Mouse (Mus musculus) olfactory bulb, adult 2 months (tissue): ENCODE measurements around the gene Arhgef33.

ENCODE experiments used
- CTCF ChIP-seq: fragments of 200-500 bp; IDR thresholded peaks from 2 replicates; pipeline ENCODE4 v1.5.1; 2012; ENCODE audit warnings: low read depth, mild to moderate bottlenecking, low read length, moderate library complexity; ENCODE audit not compliant: insufficient read depth
- POLR2A ChIP-seq: fragments of 200-500 bp; IDR thresholded peaks from 2 replicates; pipeline ENCODE4 v1.6.1; 2012; ENCODE audit warnings: mild to moderate bottlenecking, low read depth, low read length, moderate library complexity; ENCODE audit not compliant: insufficient read depth

DNA sequence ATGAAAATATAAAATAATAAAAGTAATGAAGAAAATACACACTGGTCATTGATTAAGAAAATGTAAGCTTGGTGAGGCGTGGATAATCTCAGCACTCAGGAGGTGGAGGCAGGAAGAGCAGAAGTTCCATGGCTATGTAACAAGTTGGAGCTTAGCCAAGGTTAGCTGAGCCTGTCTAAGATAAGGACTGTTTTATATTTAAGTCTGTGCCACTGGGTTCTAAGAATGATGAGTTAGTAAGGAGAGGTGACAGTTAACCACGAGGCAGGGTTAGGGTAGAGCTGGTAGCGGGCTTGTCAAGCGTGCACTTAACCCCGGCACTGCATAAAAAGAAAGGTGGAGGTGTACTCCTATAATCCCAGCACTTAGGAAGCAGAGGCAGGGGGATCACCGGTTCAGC lies 15.0 kb downstream of the Arhgef33 start:
- TF ChIP-seq CTCF (no peak), POLR2A (no peak)
